Mouse (Mus musculus): Measurements from ENCODE around the gene Rps6ka5.

Gene Rps6ka5

DNA sequence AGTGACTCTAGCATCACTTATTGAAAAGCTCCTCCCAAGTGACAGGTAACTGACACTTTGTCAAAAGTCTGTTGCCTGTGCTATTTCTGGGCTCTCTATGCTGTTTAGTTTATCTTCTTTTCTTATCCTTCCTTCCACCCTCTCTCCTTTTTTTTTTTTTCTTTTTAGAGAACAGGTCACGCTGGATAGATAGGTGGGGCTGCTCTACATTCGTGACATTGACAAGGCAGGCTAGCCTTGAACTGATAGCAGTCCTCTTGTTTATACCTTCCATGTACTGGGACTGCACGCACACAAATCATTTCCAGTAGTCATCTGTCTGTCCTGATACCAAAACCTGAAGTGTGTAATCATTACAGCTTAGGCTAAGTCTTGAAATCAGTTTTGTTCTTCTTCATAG lies 132.1 kb downstream of the Rps6ka5 start:
- DNase-seq (ENCODE audit: low spot score) = no peak

DNA sequence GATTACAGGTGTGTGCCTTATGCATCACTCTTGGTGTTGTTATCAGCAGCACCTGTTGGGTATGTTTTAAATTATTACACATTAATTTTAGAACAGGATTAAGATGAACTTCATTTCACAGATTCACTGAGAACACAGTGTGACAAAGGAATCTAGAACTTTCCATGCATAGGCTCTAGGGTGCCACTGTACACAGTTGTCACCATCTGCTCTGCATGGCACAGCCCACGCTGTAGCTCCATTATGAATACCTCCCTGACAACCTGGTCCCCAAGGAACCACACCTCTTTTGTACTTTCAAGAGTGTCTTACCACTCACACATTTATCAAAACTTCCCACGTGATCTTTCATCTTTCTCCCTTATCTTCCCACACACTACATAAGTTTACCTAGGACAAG lies 140.2 kb downstream of the Rps6ka5 start:
- DNase-seq (ENCODE audit: low spot score) = no peak

DNA sequence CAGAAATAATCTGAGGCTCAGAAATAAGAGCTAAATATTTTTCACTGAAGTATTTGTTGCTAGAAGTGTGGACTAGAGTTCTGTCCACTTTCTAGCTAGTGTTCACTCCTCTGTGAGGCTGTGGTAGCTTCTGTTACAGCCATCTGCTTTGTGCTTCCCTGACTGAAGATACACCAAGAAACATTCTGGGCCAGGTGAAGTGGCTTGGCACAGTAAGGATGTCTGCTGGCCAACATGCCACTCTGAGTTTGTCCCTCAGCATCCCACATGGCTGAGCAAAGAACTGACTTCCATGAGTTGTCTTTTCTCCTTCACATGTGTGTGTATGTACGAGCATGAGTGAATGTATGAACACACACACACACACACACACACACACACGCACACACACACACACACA lies 147.6 kb downstream of the Rps6ka5 start:
- no peak for DNase-seq (ENCODE audit: low spot score)

DNA sequence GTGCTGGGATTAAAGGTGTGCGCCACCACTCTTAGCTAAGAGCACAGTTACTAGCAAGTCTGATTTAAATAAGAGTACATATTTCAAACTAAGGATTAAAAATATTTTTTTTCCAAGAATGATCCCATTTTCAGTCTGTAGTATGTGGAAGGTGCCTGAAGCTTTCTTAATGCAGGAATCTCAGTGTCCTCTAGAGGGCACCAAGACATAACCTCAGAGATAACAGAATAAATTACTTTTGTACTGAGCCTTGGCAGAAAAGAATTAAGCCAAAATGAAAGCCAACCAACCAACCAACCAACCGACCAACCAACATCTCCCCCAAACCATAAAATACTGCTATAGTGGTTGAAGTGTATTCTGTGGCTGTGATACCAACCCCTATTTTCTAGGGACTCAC lies 148.5 kb downstream of the Rps6ka5 start:
- DNase-seq (ENCODE audit: low spot score) = peak; percentile 22

DNA sequence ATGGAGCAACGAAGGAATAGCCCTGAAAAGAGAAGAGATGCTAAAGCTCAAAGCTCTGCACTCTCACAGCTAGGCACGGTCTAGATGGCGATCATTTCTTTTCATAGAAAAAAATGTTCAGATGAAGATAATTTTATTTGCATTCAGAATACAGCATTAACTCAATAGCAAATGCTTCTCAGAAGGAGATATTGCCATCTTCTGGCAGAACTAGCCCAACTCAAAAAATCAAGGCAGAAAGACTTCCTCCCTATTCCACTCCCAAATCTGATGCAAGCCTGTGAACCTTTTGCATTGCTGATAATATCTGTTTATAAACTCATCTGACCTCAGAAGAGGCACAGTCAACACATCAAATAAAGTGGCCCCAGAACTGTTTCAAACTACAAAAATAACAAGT lies 151.0 kb downstream of the Rps6ka5 start:
- DNase-seq (ENCODE audit: low spot score) = no peak

DNA sequence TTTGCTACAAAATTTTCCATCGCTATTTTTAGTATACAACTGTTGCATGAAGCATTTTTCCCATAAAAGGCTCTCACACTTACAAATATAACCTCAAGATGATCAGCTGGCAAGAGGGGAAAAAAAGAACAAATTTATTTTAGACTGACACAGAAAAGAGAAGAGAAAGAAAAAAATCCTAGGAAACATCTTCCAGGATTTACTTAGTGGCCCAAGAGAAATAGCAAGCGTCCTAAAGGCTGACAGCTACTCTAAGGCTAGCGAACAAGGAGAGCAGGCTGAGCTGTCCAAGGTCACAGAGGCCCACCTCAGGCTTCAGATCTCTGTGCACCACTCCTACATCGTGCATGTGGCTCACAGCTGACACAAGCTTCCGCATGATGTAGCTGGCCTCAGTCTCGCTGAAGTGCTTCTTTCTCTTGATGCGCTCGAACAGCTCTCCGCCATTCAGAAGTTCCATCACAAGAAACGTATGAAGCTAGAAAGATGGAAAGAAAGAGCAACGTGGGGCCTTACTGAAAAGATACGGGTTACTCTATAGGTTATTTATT lies 156.2 kb downstream of the Rps6ka5 start:
- DNase-seq (ENCODE audit: low spot score) = no peak

DNA sequence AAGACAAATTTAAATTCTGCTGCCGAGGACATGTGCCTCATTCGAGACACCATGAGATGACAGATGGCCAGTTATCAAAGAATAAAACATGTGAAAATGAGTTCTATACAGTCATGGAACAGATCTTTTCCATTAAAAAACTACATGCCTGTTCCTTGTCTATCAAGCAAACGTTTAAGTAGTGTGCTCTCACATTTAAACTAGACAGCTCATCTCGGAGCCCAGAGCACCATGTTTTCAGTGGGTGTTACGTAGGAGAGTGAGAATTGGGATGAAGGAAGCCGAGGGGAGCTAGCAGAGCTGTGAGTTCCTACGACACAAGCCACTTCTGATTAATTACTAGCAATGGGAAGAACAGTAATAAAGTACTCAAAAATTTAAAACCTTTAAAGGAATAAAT lies 158.0 kb downstream of the Rps6ka5 start:
- no peak for DNase-seq (ENCODE audit: low spot score)

DNA sequence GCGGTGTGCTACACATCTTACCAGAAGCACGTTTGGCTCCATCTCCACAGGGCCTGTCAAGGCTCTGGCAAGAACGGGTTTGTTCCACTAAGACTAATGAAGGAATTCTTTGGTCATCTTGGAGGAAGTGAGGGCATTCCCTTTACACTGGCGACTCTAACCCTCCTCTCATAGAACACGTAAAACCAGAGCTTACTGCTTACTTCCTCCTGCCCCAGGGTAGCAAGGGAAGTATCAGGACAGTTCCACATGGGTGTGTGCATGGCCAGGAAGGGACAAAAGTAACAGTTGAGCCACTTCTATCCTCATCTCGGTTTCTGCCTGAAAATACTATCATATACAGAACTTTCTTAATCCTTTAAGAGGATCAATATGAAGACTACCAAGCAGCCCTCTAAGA lies 158.7 kb downstream of the Rps6ka5 start:
- no peak for DNase-seq (ENCODE audit: low spot score)

DNA sequence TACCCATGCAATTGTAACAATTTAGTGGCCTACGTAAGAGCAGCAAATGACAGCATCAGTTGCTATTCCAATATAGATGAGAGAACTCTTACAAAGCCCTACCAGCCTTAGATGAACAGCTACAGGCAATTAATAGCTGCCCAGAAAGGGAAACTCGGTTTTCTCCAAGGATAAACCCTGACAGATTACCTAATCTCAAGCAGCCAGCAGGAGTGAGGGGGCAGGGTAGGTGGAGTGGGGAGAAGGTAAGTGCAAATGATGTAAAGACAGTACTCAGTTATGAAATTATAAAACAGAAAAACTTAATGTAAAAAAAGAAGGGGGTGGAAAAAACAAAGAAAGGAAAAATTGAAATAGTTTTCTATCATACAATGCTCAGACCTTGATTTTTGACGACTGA lies 159.2 kb downstream of the Rps6ka5 start:
- no peak for DNase-seq (ENCODE audit: low spot score)

DNA sequence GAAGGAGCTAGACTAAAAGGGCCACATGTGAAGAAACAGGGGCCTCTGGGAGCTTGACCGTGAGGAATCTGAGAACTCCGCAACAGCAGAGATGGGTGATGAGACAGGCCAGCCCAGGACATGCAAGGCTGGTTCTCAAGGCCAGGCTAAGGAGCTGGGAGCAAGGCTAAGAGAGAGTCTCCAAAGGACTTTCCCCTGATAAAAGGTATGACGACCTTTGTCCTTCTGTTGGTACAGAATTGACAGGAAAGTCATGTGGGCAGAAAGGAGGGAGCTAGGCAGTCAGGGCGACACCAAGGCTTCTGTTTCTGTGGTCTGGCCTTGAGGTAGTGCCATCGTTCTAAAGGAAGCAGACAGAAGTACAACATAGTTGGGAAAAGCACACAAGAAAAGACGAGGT lies 173.1 kb downstream of the Rps6ka5 start:
- no peak for DNase-seq (ENCODE audit: low spot score)

DNA sequence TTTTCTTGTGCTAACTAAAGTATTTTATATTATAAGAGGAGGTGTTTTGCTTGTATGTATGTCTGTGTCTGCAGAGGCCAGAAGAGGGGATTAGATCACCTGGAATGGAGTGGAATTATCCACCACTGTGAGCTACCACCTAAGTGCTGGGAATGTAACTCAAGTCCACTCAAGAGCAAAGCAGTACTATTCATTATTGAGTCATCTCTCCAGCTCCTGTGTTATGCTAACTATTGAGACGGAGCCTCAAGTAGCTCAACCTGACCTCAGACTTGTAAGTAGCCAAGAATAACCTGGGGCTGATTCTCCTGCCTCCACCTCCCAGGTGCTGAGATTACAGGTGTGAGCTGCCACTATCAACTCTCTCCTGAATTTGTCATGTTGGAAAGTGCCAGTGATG lies 174.8 kb downstream of the Rps6ka5 start:
- no peak for DNase-seq (ENCODE audit: low spot score)

DNA sequence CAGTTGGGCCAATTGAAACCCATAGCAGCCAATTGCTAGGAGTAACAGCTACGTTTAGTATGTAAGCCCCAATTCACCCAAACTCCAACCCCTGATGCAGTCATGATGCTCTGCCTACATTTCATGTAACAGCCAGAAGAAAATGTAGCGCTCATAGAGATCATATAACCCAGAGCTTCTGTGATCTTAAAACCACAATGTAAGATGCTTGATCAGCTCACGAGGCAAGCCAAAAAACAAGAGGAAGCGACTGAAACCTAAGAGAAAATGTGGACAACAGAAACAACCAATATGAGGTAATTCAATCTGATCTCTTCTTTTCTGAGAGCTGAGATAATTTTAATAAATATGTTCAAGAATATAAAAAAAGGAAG lies 182.6 kb downstream of the Rps6ka5 start:
- no peak for DNase-seq (ENCODE audit: low spot score)

DNA sequence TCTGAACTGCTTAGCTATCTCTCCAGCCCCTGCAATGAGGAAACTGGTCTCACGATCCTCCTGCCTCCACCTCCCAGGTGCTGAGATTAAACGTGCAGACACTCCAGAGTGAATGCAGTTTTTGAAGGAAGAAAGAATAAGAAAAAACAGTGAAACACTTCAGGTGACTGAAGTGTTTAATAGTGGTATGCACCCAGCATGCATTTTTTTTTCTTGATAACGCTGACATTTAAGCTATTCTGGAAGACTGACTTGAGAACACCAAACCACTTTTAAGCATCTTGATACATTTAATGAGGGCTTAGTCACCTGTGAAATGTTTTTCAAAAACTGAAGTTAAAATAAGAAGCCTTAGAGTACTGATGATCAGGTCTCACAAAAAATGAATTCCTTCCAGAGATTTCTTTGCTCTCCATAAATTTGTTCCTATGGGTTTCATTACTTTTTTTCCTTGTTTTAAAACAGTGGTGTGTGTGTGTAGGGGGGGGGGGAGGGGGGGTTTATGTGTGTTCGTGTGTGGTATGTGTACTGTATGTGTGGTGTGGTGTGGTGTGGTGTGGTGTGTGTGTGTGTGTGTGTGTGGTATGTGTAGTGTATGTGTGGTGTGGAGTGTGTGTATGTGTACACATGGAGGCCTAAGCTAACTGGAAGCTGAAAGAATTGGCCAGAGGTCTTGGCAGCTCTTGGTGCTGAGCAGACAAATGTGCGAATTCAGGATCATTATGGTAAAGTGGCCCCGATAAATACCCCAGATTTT lies 183.2 kb downstream of the Rps6ka5 start:
- DNase-seq (ENCODE audit: low spot score) = no peak

DNA sequence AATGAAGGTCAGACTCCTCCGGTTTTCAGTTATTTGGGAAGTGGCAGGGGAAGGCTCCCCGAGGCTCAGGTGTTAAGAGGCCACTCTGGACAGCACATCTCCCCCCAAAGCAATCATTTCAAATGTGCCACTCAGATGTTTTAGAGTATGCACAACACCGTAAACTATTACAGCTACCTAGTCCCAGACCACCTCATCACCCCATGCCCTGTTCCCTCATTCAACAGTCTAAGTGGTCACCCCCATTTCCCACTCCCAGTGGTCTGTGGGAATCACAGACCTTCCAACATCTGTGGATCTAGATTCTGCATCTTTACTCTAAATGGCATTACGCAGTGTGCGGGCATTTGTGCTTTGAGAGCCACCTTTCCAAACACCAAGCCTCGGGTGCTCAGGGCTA lies 184.3 kb downstream of the Rps6ka5 start:
- no peak for DNase-seq (ENCODE audit: low spot score)

DNA sequence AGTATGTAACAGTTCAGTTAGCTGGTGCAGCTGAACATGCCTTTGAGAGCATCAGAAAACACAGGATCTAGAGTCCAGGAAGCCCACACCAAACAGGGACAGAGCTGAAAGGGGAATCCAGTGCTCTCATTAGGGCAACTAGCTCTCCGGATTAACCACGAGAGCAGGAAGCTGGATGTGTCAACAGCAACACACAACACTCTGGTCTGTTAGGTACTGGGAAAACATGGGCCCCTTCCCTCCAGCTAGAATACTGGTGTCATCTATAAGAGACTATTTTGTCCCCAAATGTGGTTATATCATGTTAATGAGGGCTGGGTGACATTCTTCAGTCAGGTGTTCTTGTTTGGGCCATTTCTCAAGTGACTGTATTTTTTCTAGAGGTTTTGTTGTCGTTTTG lies 184.7 kb downstream of the Rps6ka5 start:
- no peak for DNase-seq (ENCODE audit: low spot score)

DNA sequence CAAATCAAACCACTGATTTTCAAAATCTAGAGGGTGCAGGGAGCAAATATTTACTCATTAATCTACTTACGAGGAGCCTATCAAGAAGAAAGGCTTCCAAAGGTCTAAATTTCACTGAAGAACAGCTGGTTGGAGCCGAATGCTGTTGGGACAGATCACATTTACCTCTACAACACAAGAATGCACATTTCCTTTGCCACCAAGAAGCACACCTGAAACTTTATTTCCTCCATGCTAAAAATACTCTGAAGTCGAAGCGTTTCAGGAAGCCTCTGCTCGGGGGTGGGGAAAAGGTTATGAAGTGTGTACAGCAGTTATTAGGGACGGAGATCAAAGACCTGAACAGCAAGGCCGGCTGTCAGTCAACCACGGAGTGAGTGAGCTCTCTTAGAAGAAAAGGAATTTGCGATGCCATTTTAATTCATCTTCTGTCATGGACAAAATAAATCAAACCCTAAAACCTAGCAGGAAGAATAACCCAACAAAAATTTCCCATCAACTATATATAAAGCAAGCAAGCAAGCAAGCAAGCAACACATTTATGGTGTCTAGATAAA lies 187.5 kb downstream of the Rps6ka5 start:
- DNase-seq (ENCODE audit: low spot score) = no peak

DNA sequence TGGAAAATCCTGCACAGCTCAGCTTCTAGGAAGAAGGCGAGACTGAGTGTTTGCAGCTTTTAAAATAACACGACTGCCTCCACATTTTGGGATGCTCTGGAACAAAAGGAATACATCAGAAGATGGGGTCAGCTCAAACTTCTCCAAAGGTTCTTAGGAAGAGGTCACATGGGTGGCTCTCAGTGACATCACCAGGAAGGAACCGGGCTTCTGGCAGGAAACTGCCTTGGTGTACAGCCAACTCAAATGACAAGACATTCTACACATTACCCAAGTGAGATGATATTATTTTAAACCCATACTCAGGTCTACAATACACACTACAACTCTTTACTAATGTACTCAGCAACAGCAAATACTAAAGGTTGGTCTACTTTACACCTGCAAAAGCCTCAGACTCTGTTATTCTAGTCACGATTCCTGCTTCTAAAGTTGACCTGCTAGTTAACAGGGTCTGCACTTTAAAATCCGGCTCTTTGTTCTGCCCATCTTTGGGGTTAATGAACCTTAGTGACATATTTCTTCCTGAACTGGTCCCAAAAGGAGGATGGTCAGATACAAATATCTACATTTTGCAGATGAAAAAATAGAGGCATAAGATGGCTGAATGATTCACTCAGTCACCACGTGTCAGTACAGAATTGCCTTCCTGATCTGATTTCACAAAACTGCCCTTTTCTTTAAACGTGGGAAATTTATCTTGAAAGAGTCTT lies 188.2 kb downstream of the Rps6ka5 start:
- no peak for DNase-seq (ENCODE audit: low spot score)

DNA sequence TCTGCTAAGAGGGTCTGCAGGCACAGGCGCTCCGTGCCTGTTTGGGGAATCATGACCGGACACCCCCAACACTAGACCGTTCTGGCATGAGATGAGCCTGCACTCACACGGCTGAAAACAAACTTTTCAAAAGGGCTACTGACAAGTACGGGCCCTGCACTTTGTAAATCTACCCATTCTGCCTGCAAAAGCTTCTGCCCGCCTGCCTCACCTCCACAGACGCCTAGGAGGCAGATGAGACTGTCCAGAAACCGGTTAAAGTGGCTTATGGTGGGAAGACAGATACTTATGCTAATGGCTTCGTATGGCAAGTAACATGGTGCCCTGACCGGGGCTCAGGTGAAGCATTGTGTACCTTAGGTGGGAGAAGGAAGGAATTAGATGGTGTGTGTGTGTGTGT lies 189.7 kb downstream of the Rps6ka5 start:
- no peak for DNase-seq (ENCODE audit: low spot score)

DNA sequence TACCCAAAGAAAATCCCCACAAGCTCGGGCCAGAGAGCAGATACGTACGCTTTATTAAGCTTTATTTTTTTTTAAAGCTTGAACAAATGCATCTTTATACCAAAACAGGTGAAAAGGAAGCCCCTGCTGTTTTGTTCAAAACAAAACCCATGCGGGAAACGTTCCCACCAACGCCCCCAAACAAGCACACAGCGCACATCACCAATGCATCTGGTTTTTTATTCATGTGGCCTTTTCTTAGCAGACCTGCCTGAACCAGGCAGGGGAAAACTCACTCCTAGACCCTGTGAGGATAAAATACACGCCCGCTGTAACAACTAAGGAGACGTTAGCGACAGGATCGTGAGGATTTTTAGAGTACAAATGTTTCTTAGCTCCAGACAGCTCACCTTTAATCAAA lies 191.8 kb downstream of the Rps6ka5 start:
- DNase-seq (ENCODE audit: low spot score) = no peak

DNA sequence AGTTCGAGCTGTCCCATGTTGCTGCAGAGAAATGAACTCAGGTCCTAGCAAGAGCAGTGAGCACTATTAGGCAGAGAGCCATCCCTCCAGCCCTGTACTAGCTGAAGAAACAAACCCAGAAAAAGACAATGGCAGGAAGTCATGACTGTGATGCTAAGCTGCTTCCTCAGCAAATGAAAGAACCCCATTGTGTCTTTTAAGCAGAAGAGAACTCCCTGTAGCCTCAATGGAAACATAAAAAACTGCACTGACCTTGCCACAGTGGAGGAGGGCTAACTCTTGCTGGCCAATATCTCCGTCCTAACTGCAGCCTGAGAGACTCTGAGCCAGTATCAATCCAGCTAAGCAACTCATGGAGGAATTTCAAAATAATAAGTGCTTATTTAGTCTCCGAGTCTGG lies 192.8 kb downstream of the Rps6ka5 start:
- DNase-seq (ENCODE audit: low spot score) = no peak

DNA sequence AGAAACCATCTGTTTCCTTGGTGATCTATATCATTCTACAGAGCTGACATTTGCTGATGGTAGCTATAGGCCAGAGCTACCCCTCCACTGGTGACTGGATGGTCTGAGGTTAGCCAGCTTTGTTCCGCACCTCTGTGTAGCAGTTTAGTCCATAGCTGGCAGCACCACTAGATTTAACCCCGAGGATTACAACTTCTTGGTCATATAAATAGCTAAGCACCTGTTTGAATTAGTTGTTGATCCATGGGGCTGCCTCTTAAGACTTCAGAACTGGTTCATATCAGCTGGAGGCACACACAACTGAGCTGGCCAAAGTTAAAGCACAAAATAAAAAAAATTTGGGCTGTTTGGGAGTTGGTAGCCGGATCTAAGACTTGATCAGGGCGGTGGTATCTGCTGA lies 193.6 kb downstream of the Rps6ka5 start:
- no peak for DNase-seq (ENCODE audit: low spot score)

DNA sequence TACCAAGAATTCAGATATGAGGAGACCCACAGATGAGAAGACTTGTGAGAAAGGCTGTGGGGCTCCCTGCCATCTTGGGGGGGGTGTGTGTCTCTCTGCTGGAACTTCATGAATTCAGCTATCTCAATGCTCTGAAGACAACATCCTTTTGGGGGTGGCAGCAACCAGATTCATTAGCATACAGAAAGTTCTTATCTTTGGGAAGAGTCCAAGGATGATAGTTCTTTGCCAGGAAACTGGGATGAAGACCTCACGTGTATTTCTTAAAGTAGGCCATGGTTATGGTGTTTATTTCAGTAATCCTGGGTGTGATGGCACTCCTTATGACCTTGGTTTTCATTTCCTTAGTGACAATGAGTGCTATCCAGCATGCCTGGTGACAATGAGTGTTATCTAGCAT lies 195.0 kb downstream of the Rps6ka5 start:
- no peak for DNase-seq (ENCODE audit: low spot score)

DNA sequence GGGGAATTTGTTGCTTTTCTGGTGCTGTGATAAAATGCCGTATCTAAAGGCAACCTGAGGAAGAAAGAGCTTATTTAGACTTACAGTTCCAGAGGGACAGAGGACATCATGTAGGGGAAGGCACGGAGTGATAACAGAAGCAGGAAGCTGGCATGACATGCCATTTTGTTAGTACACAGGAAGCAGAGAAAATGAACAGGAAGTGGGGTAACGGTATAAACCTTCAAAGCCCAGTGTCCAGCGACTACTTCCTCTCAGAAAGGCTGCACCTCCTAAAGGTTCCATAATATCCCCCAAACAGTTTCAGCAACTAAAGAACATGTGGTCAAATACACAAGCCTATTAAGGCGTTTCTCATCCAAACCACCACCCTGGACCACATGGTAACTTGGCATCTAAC lies 195.9 kb downstream of the Rps6ka5 start:
- DNase-seq (ENCODE audit: low spot score) = no peak
